Mouse (Mus musculus): Measurements from ENCODE around the gene Fbxo2. TPM values are rescaled to one million over a fixed set of nuclear protein-coding genes. Genes with fewer than 3 reads are reported as not detected.

The Fbxo2 gene
- polyA plus RNA-seq, 1 experiment from 2014 or later: 1.0 TPM

GRCm38 (mm10) chr4:148192707-148193245 is 32.4 kb downstream of the Fbxo2 start:
- Histone ChIP-seq H3K27ac (replicated peaks; ENCODE audit: low read depth, low read length) (no peak overlapping the region), H3K4me2 (ENCODE audit: low read depth, severe bottlenecking) (no peak overlapping the region), H3K4me3 (ENCODE audit: low read depth, low read length) (no peak overlapping the region), H3K27me3 (ENCODE audit: control insufficient read depth, insufficient read depth, low read length) (no peaks in the 10 kb centered on the region), H3K9ac (ENCODE audit: low read length) (no peak overlapping the region), H3K36me3 (ENCODE audit: control insufficient read depth, insufficient read depth, low read length) (no peaks in the 10 kb centered on the region), H3K9me3 (ENCODE audit: control insufficient read depth, low read length) (no peaks in the 10 kb centered on the region), H3K4me1 (ENCODE audit: control insufficient read depth, insufficient read depth, low read length) (no peaks in the 10 kb centered on the region)
- ATAC-seq (ENCODE audit: insufficient number of reproducible peaks, low FRiP score, low TSS enrichment, low read depth) (no peak), DNase-seq (ENCODE audit: low spot score) (no peak)
- 31% methylated on average over 11 of the region's 11 CpGs for WGBS

DNA sequence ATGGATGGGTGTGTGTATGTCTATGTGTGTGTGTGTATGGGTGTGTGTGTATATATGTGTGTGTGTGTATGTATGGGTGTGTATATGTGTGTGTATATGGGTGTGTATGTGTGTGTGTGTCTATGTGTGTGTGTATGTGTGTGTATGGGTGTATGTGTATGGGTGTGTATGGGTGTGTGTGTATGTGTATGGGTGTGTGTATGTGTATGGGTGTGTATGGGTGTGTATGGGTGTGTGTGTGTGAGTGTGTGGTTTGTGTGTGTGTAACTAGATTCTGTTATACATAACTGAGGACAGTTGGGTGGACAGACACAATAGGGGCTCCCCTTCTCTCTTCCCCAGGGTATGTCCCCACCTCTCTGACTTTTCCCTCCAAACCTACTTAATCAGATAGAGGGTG is 34.0 kb downstream of the Fbxo2 start:
- H3K9me3 ChIP-seq (ENCODE audit: control insufficient read depth, low read length): no peaks in the 10 kb centered on the region
- DNase-seq (ENCODE audit: low spot score) (no peak), ATAC-seq (ENCODE audit: insufficient number of reproducible peaks, low FRiP score, low TSS enrichment, low read depth) (0 out of 2 replicates have a peak, but pooled peaks have one; percentile 28)
- no peak overlapping the region for H3K4me3 ChIP-seq (ENCODE audit: low read depth, low read length)
- H3K4me1 ChIP-seq (ENCODE audit: control insufficient read depth, insufficient read depth, low read length): no peaks in the 10 kb centered on the region
- no peak overlapping the region for H3K4me2 ChIP-seq (ENCODE audit: low read depth, severe bottlenecking)
- no peaks in the 10 kb centered on the region for H3K36me3 ChIP-seq (ENCODE audit: control insufficient read depth, insufficient read depth, low read length)
- no peaks in the 10 kb centered on the region for H3K27me3 ChIP-seq (ENCODE audit: control insufficient read depth, insufficient read depth, low read length)
- no peak overlapping the region for H3K27ac ChIP-seq (replicated peaks; ENCODE audit: low read depth, low read length)
- no peak overlapping the region for H3K9ac ChIP-seq (ENCODE audit: low read length)

- H3K27me3 ChIP-seq (ENCODE audit: control insufficient read depth, insufficient read depth, low read length): no peaks in the 10 kb centered on the region
- ATAC-seq (ENCODE audit: insufficient number of reproducible peaks, low FRiP score, low TSS enrichment, low read depth) (no peak), DNase-seq (ENCODE audit: low spot score) (no peak)
- no peaks in the 10 kb centered on the region for H3K9me3 ChIP-seq (ENCODE audit: control insufficient read depth, low read length)
- WGBS: 42% methylated on average over 10 of the region's 10 CpGs
- H3K9ac ChIP-seq (ENCODE audit: low read length): no peak overlapping the region
- no peak overlapping the region for H3K27ac ChIP-seq (replicated peaks; ENCODE audit: low read depth, low read length)
- no peak overlapping the region for H3K4me3 ChIP-seq (ENCODE audit: low read depth, low read length)
- H3K4me1 ChIP-seq (ENCODE audit: control insufficient read depth, insufficient read depth, low read length): no peaks in the 10 kb centered on the region
- H3K4me2 ChIP-seq (ENCODE audit: low read depth, severe bottlenecking): no peak overlapping the region
- no peaks in the 10 kb centered on the region for H3K36me3 ChIP-seq (ENCODE audit: control insufficient read depth, insufficient read depth, low read length)
Measured at GRCm38 (mm10) chr4:148198721-148199120, 38.3 kb downstream of the Fbxo2 start.

GRCm38 (mm10) chr4:148203557-148203956 is 43.1 kb downstream of the Fbxo2 start:
- H3K9me3 ChIP-seq (ENCODE audit: control insufficient read depth, low read length): no peaks in the 10 kb centered on the region
- no peak overlapping the region for H3K4me3 ChIP-seq (ENCODE audit: low read depth, low read length)
- no peaks in the 10 kb centered on the region for H3K36me3 ChIP-seq (ENCODE audit: control insufficient read depth, insufficient read depth, low read length)
- H3K9ac ChIP-seq (ENCODE audit: low read length): no peak overlapping the region
- H3K27ac ChIP-seq (replicated peaks; ENCODE audit: low read depth, low read length): no peak overlapping the region
- ATAC-seq (ENCODE audit: insufficient number of reproducible peaks, low FRiP score, low TSS enrichment, low read depth) (no peak), DNase-seq (ENCODE audit: low spot score) (no peak)
- H3K4me1 ChIP-seq (ENCODE audit: control insufficient read depth, insufficient read depth, low read length): no peaks in the 10 kb centered on the region
- no peaks in the 10 kb centered on the region for H3K27me3 ChIP-seq (ENCODE audit: control insufficient read depth, insufficient read depth, low read length)
- no peak overlapping the region for H3K4me2 ChIP-seq (ENCODE audit: low read depth, severe bottlenecking)
- 92% methylated on average over 2 of the region's 2 CpGs for WGBS

DNA sequence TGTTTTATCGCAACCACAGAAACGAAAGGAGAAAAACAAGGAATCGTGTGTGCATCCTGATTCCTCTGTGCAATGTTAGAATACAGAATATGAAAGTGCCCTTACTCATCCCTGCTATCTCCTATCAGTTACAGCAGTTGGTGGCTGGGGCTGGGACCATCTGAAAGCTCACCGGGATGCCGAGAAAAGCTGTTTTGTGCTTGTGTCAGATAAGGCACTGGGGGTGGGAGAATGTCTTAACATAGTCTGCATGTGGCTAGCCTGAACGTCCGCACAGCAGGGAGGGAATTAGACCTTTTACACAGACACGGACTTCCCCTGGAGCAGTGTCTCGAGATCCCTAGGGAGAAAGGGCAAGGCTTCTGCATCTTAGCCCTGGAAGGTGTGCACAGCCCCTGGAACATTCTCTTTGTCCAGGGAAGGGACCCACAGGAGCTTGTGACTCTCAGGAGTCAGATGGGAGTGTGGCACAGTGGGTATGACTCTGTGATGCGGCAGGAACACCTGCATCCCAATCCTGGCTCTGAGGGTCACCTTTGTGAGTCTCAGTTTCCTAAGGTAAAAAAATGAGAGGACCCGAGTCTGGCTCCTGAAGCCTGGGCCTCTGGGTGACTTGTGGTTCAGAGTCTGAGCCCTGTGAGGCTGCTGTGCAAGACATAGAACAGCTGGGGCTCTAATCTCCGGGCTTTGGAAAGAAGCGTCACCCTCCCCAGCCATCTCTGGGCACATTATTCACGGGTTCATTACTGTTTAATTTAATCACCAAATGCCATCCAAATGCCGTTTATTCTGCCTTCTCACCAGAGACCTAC is 43.8 kb downstream of the Fbxo2 start:
- WGBS: 69% methylated on average over 15 of the region's 15 CpGs
- Histone ChIP-seq H3K36me3 (ENCODE audit: control insufficient read depth, insufficient read depth, low read length) (no peaks in the 10 kb centered on the region), H3K9ac (ENCODE audit: low read length) (no peak overlapping the region), H3K27ac (replicated peaks; ENCODE audit: low read depth, low read length) (no peak overlapping the region), H3K4me1 (ENCODE audit: control insufficient read depth, insufficient read depth, low read length) (no peaks in the 10 kb centered on the region), H3K4me3 (ENCODE audit: low read depth, low read length) (no peak overlapping the region), H3K4me2 (ENCODE audit: low read depth, severe bottlenecking) (no peak overlapping the region), H3K27me3 (ENCODE audit: control insufficient read depth, insufficient read depth, low read length) (no peaks in the 10 kb centered on the region), H3K9me3 (ENCODE audit: control insufficient read depth, low read length) (no peaks in the 10 kb centered on the region)
- DNase-seq (ENCODE audit: low spot score) (no peak), ATAC-seq (ENCODE audit: insufficient number of reproducible peaks, low FRiP score, low TSS enrichment, low read depth) (no peak)

- no peaks in the 10 kb centered on the region for H3K4me1 ChIP-seq (ENCODE audit: control insufficient read depth, insufficient read depth, low read length)
- H3K27me3 ChIP-seq (ENCODE audit: control insufficient read depth, insufficient read depth, low read length): no peaks in the 10 kb centered on the region
- WGBS: 62% methylated on average over 6 of the region's 6 CpGs
- H3K9ac ChIP-seq (ENCODE audit: low read length): no peak overlapping the region
- DNase-seq (ENCODE audit: low spot score) (no peak), ATAC-seq (ENCODE audit: insufficient number of reproducible peaks, low FRiP score, low TSS enrichment, low read depth) (no peak)
- H3K4me2 ChIP-seq (ENCODE audit: low read depth, severe bottlenecking): no peak overlapping the region
- no peak overlapping the region for H3K4me3 ChIP-seq (ENCODE audit: low read depth, low read length)
- no peaks in the 10 kb centered on the region for H3K9me3 ChIP-seq (ENCODE audit: control insufficient read depth, low read length)
- H3K27ac ChIP-seq (replicated peaks; ENCODE audit: low read depth, low read length): no peak overlapping the region
- H3K36me3 ChIP-seq (ENCODE audit: control insufficient read depth, insufficient read depth, low read length): no peaks in the 10 kb centered on the region
Measured at GRCm38 (mm10) chr4:148204873-148205232, 44.4 kb downstream of the Fbxo2 start.

DNA sequence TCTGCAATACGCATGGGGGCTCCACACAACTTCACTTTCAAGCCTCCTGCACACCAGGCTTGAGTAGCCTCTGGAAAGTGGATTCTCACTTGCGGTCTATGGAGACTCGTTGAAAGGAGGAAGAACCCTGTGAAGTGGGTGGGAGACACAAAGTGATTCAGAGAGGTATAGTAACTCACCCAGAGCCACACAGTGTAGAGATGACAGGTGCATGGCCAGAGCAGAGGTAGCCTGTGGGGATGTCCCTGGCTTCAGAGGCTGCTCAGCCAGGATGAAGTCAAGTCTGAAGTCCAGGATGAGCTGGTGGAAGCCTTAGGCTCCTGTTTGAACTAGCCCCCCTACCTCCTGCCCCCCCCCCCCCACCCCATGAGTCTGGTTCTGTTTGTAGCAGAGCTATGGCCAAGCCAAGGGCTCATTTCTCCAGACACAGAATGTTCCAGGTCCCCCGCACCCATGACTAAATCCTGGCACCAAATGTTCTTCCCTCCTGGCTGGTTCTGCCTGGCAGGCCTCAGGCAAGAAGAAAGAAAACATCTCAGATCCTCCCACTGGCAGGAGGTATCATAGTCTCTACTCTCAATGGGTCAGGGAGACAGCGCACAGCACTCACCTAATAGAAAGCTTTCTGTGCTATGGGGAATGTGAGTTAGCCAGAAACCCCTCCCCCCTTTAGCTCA is 54.2 kb downstream of the Fbxo2 start:
- H3K27ac ChIP-seq (replicated peaks; ENCODE audit: low read depth, low read length): no peak overlapping the region
- H3K36me3 ChIP-seq (ENCODE audit: control insufficient read depth, insufficient read depth, low read length): no peaks in the 10 kb centered on the region
- 61% methylated on average over 5 of the region's 5 CpGs for WGBS
- no peaks in the 10 kb centered on the region for H3K9me3 ChIP-seq (ENCODE audit: control insufficient read depth, low read length)
- no peak overlapping the region for H3K4me3 ChIP-seq (ENCODE audit: low read depth, low read length)
- no peak for ATAC-seq (ENCODE audit: insufficient number of reproducible peaks, low FRiP score, low TSS enrichment, low read depth)
- H3K4me1 ChIP-seq (ENCODE audit: control insufficient read depth, insufficient read depth, low read length): 0 out of 2 replicates have a peak, but pooled peaks cover 3% of the 10 kb centered on the region
- peaks cover 13% of the 10 kb centered on the region for H3K27me3 ChIP-seq (ENCODE audit: control insufficient read depth, insufficient read depth, low read length)
- no peak overlapping the region for H3K4me2 ChIP-seq (ENCODE audit: low read depth, severe bottlenecking)
- no peak for DNase-seq (ENCODE audit: low spot score)
- no peak overlapping the region for H3K9ac ChIP-seq (ENCODE audit: low read length)

DNA sequence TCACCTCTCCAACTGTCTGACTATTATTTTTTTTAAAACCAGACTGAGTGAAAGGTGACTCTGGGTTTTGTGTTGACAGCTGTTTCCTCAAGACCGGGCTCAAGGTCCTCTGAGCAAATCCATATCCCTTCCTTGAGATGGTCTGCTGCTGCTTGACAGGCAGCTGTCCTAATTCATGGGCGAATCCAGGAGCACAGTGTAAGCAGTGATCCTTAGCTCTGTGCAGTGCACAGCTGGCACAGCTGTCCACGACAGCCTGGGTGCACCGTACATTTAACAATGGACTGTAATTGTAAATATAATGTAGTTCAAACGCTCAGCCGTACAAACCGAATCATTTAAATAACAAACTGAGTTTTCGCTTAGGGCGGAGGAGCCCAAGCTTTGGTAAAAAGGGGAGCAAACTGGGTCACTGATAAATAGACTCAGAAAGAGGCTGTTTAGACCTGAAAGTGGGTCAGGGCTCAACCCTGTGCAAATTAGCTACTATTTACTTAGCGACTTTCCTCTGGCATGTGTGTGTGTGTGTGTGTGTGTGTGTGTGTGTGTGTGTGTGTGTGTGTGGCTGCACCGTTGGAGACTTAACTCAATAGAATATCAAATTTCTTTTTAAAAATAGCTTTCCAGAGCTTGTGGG is 55.0 kb downstream of the Fbxo2 start:
- 61% methylated on average over 11 of the region's 11 CpGs for WGBS
- H3K4me1 ChIP-seq (ENCODE audit: control insufficient read depth, insufficient read depth, low read length): 0 out of 2 replicates have a peak, but pooled peaks cover 3% of the 10 kb centered on the region
- H3K9me3 ChIP-seq (ENCODE audit: control insufficient read depth, low read length): no peaks in the 10 kb centered on the region
- no peaks in the 10 kb centered on the region for H3K36me3 ChIP-seq (ENCODE audit: control insufficient read depth, insufficient read depth, low read length)
- ATAC-seq (ENCODE audit: insufficient number of reproducible peaks, low FRiP score, low TSS enrichment, low read depth): no peak
- H3K4me2 ChIP-seq (ENCODE audit: low read depth, severe bottlenecking): no peak overlapping the region
- DNase-seq (ENCODE audit: low spot score): no peak
- H3K4me3 ChIP-seq (ENCODE audit: low read depth, low read length): no peak overlapping the region
- H3K27me3 ChIP-seq (ENCODE audit: control insufficient read depth, insufficient read depth, low read length): peaks cover 15% of the 10 kb centered on the region
- no peak overlapping the region for H3K9ac ChIP-seq (ENCODE audit: low read length)
- H3K27ac ChIP-seq (replicated peaks; ENCODE audit: low read depth, low read length): no peak overlapping the region

All from limb, embryonic 11.5 days (tissue).